Mouse (Mus musculus) thymus, postnatal 10 days (tissue): ENCODE results near the gene Cib1.
A peak's percentile ranks its signal among the peaks of the same experiment; 100 is the strongest.

ENCODE experiments used
- DNase-seq, 2 experiments: peaks; one replicate each; pipeline ENCODE4 v3.0.0; 2021; ENCODE audit warnings: low spot score in 2 of 2

The Cib1 gene

GRCm38 (mm10) chr7:80201888-80202540, 30.6 kb downstream of the Cib1 start:
- DNase-seq: no peak

GRCm38 (mm10) chr7:80200963-80201539, 31.6 kb downstream of the Cib1 start:
- no peak for DNase-seq

GRCm38 (mm10) chr7:80200588-80200945, 32.0 kb downstream of the Cib1 start:
- DNase-seq: no peak

GRCm38 (mm10) chr7:80199851-80200587, 32.6 kb downstream of the Cib1 start:
- DNase-seq: no peak

- DNase-seq: no peak
Measured at GRCm38 (mm10) chr7:80199286-80199685, 33.3 kb downstream of the Cib1 start.

- no peak for DNase-seq
Measured at GRCm38 (mm10) chr7:80198863-80199262, 33.8 kb downstream of the Cib1 start.

- peak; percentile 67 to 69 for DNase-seq
Measured at GRCm38 (mm10) chr7:80197941-80198778, 34.5 kb downstream of the Cib1 start.

GRCm38 (mm10) chr7:80197371-80197770, 35.2 kb downstream of the Cib1 start:
- no peak for DNase-seq

GRCm38 (mm10) chr7:80195576-80196263, 36.9 kb downstream of the Cib1 start:
- DNase-seq: no peak

- DNase-seq: no peak
Measured at GRCm38 (mm10) chr7:80195146-80195545, 37.5 kb downstream of the Cib1 start.

- no peak for DNase-seq
Measured at GRCm38 (mm10) chr7:80193941-80194739, 38.5 kb downstream of the Cib1 start.

GRCm38 (mm10) chr7:80192226-80193061, 40.2 kb downstream of the Cib1 start:
- DNase-seq: peak; percentile 86

GRCm38 (mm10) chr7:80191455-80191854, 41.2 kb downstream of the Cib1 start:
- peak in 1 of 2 experiments; percentile 43 for DNase-seq

- DNase-seq: no peak
Measured at GRCm38 (mm10) chr7:80189147-80189933, 43.3 kb downstream of the Cib1 start.

- DNase-seq: no peak
Measured at GRCm38 (mm10) chr7:80188579-80189125, 44.0 kb downstream of the Cib1 start.

GRCm38 (mm10) chr7:80187501-80187900, 45.1 kb downstream of the Cib1 start:
- no peak for DNase-seq

- DNase-seq: peak; percentile 71 to 72
Measured at GRCm38 (mm10) chr7:80186531-80187296, 45.9 kb downstream of the Cib1 start, which contains the start of gene Sema4b. Gene Sema4b, plus strand, starts transcription at chr7:80186841.

- no peak for DNase-seq
Measured at GRCm38 (mm10) chr7:80186021-80186420, 46.6 kb downstream of the Cib1 start.
